Mouse (Mus musculus) spleen, adult 2 months (tissue): ENCODE data around the gene Tmem212. TPM values are rescaled to one million over a fixed set of nuclear protein-coding genes. Genes with fewer than 3 reads are reported as not detected.

Experiments
- DNase-seq, 2 experiments: peaks; one replicate each; pipeline versions ENCODE4 v3.0.0 to v3.0.0-alpha.2; 2012 to 2021; ENCODE audit warnings: low spot score in 2 of 2, low read depth in 1 of 2
- H3K27ac ChIP-seq: fragments of 200-500 bp; 2 replicates; pipeline ENCODE4 v1.5.1; 2012; ENCODE audit warnings: low read length, inconsistent platforms; ENCODE audit not compliant: insufficient read depth
- H3K27me3 ChIP-seq: fragments of 200-500 bp; 2 replicates; pipeline ENCODE4 v1.6.1; 2012; ENCODE audit warnings: mild to moderate bottlenecking, moderate library complexity, low read length, inconsistent platforms; ENCODE audit not compliant: control insufficient read depth, insufficient read depth
- H3K36me3 ChIP-seq: fragments of 200-500 bp; 2 replicates; pipeline ENCODE4 v1.6.1; 2012; ENCODE audit warnings: mild to moderate bottlenecking, low read length, inconsistent platforms; ENCODE audit not compliant: control insufficient read depth, insufficient read depth
- H3K4me1 ChIP-seq: fragments of 200-500 bp; 2 replicates; pipeline ENCODE4 v1.6.1; 2011; ENCODE audit warnings: inconsistent platforms; ENCODE audit not compliant: control insufficient read depth, insufficient read depth, insufficient read length
- H3K4me3 ChIP-seq: fragments of 200-500 bp; 2 replicates; pipeline ENCODE4 v1.5.1; 2011; ENCODE audit warnings: mild to moderate bottlenecking, inconsistent platforms; ENCODE audit not compliant: insufficient read depth, insufficient read length; ENCODE audit errors: extremely low read depth
- CTCF ChIP-seq: fragments of 200-500 bp; IDR thresholded peaks from 2 replicates; pipeline ENCODE4 v1.5.1; 2011; ENCODE audit warnings: mild to moderate bottlenecking, inconsistent platforms; ENCODE audit not compliant: insufficient read depth, insufficient read length, insufficient replicate concordance; ENCODE audit errors: extremely low read depth
- POLR2A ChIP-seq: fragments of 200-500 bp; IDR thresholded peaks from 2 replicates; pipeline ENCODE4 v1.6.1; 2011; ENCODE audit warnings: low read depth, low read length, inconsistent platforms
- WGBS: fragments of 180-500 bp; shearing (Covaris S2); methylation state at CpG from one replicate; pipeline ENCODE4 v1.1.7; 2018; 5-methylcytosine and 5-hydroxymethylcytosine counted together
- polyA plus RNA-seq: library from polyadenylated mRNA; depleted of rRNA; stranded (reverse); fragments of >200 nt; gene quantifications from 2 replicates; pipeline ENCODE4 v1.2.3, GENCODE M21; 2012

Gene Tmem212
- polyA plus RNA-seq, 1 experiment: not detected

- no peak for TF ChIP-seq POLR2A
- TF ChIP-seq CTCF: no peak
- Histone ChIP-seq H3K4me1 (no peaks in the 10 kb centered on the region), H3K4me3 (no peak overlapping the region), H3K27ac (no peak overlapping the region), H3K27me3 (no peaks in the 10 kb centered on the region), H3K36me3 (no peaks in the 10 kb centered on the region)
- WGBS: 87% methylated on average over 6 of the region's 6 CpGs
- DNase-seq: no peak
Observed at GRCm38 (mm10) chr3:27901846-27902245, 5.7 kb upstream of the Tmem212 start.

- WGBS: 44% methylated on average over 13 of the region's 13 CpGs
- Histone ChIP-seq H3K4me3 (no peak overlapping the region), H3K27me3 (no peaks in the 10 kb centered on the region), H3K27ac (no peak overlapping the region), H3K4me1 (no peaks in the 10 kb centered on the region), H3K36me3 (no peaks in the 10 kb centered on the region)
- no peak for TF ChIP-seq CTCF
- TF ChIP-seq POLR2A: no peak
- DNase-seq: no peak
Observed at GRCm38 (mm10) chr3:27899012-27899726, 3.0 kb upstream of the Tmem212 start.

GRCm38 (mm10) chr3:27898178-27898577 is 2.0 kb upstream of the Tmem212 start:
- H3K4me1 ChIP-seq: no peaks in the 10 kb centered on the region
- no peaks in the 10 kb centered on the region for H3K27me3 ChIP-seq
- H3K4me3 ChIP-seq: no peak overlapping the region
- TF ChIP-seq POLR2A (no peak), CTCF (no peak)
- WGBS: 63% methylated on average over 10 of the region's 10 CpGs
- H3K36me3 ChIP-seq: no peaks in the 10 kb centered on the region
- no peak overlapping the region for H3K27ac ChIP-seq
- no peak for DNase-seq

DNA sequence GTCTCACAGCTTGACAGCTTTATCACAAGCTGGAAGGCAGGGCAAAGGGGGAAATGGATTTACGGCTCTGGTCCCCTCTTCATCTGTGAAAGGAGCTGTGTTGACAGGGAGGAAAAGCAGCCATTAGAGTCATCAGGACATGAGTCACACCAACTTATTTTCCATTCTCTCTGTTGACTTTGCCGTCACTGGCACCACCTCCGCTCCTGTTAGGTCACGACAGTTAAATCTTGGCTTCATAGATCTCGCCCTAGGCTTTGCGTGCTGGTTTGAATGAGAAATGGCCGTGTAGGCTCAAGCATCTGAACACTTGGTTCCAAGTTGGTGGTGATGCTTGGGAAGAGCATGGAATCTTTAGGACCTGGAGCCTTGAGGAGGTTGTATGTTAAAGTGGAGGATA is 9.6 kb downstream of the Tmem212 start:
- TF ChIP-seq POLR2A (no peak), CTCF (no peak)
- H3K4me1 ChIP-seq: no peaks in the 10 kb centered on the region
- H3K36me3 ChIP-seq: no peaks in the 10 kb centered on the region
- H3K27me3 ChIP-seq: no peaks in the 10 kb centered on the region
- no peak for DNase-seq
- H3K4me3 ChIP-seq: no peak overlapping the region
- 90% methylated on average over 7 of the region's 7 CpGs for WGBS
- H3K27ac ChIP-seq: no peak overlapping the region

GRCm38 (mm10) chr3:27885585-27885984 is 10.6 kb downstream of the Tmem212 start:
- H3K4me1 ChIP-seq: no peaks in the 10 kb centered on the region
- no peak for TF ChIP-seq CTCF
- TF ChIP-seq POLR2A: no peak
- 91% methylated on average over 6 of the region's 6 CpGs for WGBS
- no peaks in the 10 kb centered on the region for H3K36me3 ChIP-seq
- H3K27me3 ChIP-seq: no peaks in the 10 kb centered on the region
- H3K27ac ChIP-seq: no peak overlapping the region
- H3K4me3 ChIP-seq: no peak overlapping the region
- no peak for DNase-seq

GRCm38 (mm10) chr3:27881897-27882835 is 14.0 kb downstream of the Tmem212 start:
- TF ChIP-seq POLR2A (no peak), CTCF (no peak)
- Histone ChIP-seq H3K4me3 (no peak overlapping the region), H3K27ac (no peak overlapping the region), H3K4me1 (no peaks in the 10 kb centered on the region), H3K36me3 (no peaks in the 10 kb centered on the region), H3K27me3 (no peaks in the 10 kb centered on the region)
- WGBS: 54% methylated on average over 6 of the region's 6 CpGs
- no peak for DNase-seq
